Comparison of ENCODE assay signal across 8 mouse cellular contexts in the genomic region with DNA sequence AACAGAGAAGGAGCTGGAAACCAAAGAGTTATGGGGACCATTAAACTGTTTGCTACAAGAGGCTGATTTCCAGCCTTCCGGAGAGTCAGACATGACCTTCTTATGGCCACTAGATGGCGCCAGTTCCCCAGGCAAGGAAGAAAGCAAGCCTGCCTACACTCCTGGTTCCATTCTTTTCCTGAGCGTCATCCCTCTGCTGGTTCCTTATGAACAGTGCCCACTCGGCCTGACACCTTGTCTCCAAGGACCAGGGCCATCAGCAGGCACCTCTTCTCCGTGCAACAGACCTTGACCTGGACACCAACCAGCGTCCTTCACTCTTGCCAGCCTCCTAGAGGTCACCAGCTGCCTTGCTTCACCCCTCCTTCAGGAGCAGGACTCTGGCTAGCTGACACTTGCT. TPM values are rescaled to one million over a fixed set of nuclear protein-coding genes. Genes with fewer than 3 reads are reported as not detected.
DNase-seq lines count a peak whose midpoint lies in the region; ATAC-seq and TF ChIP-seq lines count a peak whose summit lies in the region.

No protein-coding gene starts in this region.

- peak; percentile 99 for TF ChIP-seq CTCF in heart, adult 2 months (IDR thresholded peaks at IDR 0.05)
- peak; percentile 96 for TF ChIP-seq CTCF in small intestine, adult 2 months (IDR thresholded peaks at IDR 0.05; ENCODE audit: extremely low read depth, insufficient read length, insufficient replicate concordance, low read depth, low read length)

- intact Hi-C loops in heart, adult 2 months (cut with DNase I), result loop anchor here (1.0 to 10.0 kb wide), 5 partner anchors 115 to 404 kb away; no protein-coding TSS in a partner anchor
- intact Hi-C loops in heart, postnatal 25 days (cut with DNase I), result loop anchor here (1.0 to 10.0 kb wide), 4 partner anchors 115 to 404 kb away; a partner anchor contains a TSS

- peak; percentile 70 for ATAC-seq in megakaryocyte-erythroid progenitor cell, adult 5-6 weeks (replicated peaks; ENCODE audit: low FRiP score, low TSS enrichment, poor library complexity, severe bottlenecking)

- peaks cover 1% of the 10 kb centered on the region; the same call in 1 of the 2 replicates for H3K4me1 ChIP-seq in heart, adult 2 months (ENCODE audit: control insufficient read depth, insufficient read depth, low read length)
- H3K4me1 ChIP-seq in small intestine, adult 2 months (ENCODE audit: control insufficient read depth, insufficient read depth, insufficient read length, low read length), result no peaks in the 10 kb centered on the region; the same call in 1 of the 2 replicates

- peaks cover 17% of the 10 kb centered on the region for H3K27me3 ChIP-seq in heart, adult 2 months (ENCODE audit: control insufficient read depth, insufficient read depth, low read length)
- H3K27me3 ChIP-seq in small intestine, adult 2 months (ENCODE audit: control insufficient read depth, insufficient read depth, low read length), result peaks cover 38% of the 10 kb centered on the region

- peak; percentile 66 to 67 for DNase-seq in heart, adult 2 months
- DNase-seq in heart, postnatal 25 days (ENCODE audit: low spot score), result no peak
- peak; percentile 63 for DNase-seq in cerebellum, adult 9-11 months
- DNase-seq in frontal cortex, postnatal 14 days (ENCODE audit: low spot score in 2 of 2), result peak; percentile 33 to 55
- peak; percentile 85 for DNase-seq in induced T-regulatory cell, adult 2 months (ENCODE audit: low read depth)
- DNase-seq in left cerebral cortex, adult 8-10 months (ENCODE audit: low spot score in 2 of 2), result peak; percentile 34 to 45

- TF ChIP-seq POLR2A in heart, adult 2 months (IDR thresholded peaks at IDR 0.05; ENCODE audit: insufficient read depth, low read depth, low read length), result no peak
- TF ChIP-seq POLR2A in small intestine, adult 2 months (IDR thresholded peaks at IDR 0.05; ENCODE audit: low read depth, low read length), result no peak

- H3K27ac ChIP-seq in heart, adult 2 months, result no peak overlapping the region
- no peak overlapping the region for H3K27ac ChIP-seq in small intestine, adult 2 months (ENCODE audit: insufficient read depth, low read depth, low read length)

- H3K36me3 ChIP-seq in heart, adult 2 months (ENCODE audit: control insufficient read depth, insufficient read depth, low read length), result no peaks in the 10 kb centered on the region
- H3K36me3 ChIP-seq in small intestine, adult 2 months (ENCODE audit: control insufficient read depth, insufficient read depth, low read length), result no peaks in the 10 kb centered on the region

- H3K9ac ChIP-seq in heart, adult 2 months (ENCODE audit: low read depth, low read length), result no peak overlapping the region

- 4% methylated on average over 6 of the region's 6 CpGs for WGBS in heart, adult 2 months
- WGBS in small intestine, adult 2 months, result 2% methylated on average over 6 of the region's 6 CpGs

- H3K4me3 ChIP-seq in heart, adult 2 months, result no peak overlapping the region
- no peak overlapping the region for H3K4me3 ChIP-seq in small intestine, adult 2 months (ENCODE audit: low read depth, low read length)

- H3K79me2 ChIP-seq in heart, adult 2 months (replicated peaks; ENCODE audit: control insufficient read depth, insufficient read depth, low read length), result no peaks in the 10 kb centered on the region

- peak; percentile 87; the same call in 1 of the 2 replicates for TF ChIP-seq EP300 in heart, adult 2 months (IDR thresholded peaks at IDR 0.05; ENCODE audit: insufficient read depth, low read depth, low read length)

RNA-seq across cellular contexts. Expression of a gene that starts 2.9 kb away (rescaled TPM):
- not detected for total RNA-seq in heart, adult 2 months (2021)
- polyA plus RNA-seq in heart, adult 2 months (2012; rRNA removed), result not detected in 2 replicates
- total RNA-seq in heart, postnatal 25 days (2021), result not detected
- under 1 TPM in 1 of 4 experiments, not detected in 3; 0.14 TPM for total RNA-seq in left cerebral cortex, adult 8-10 months (2022)
- total RNA-seq in megakaryocyte-erythroid progenitor cell, adult 5-6 weeks (2014; fragmentation: Nextera tagmentation), result not detected in 2 replicates
- total RNA-seq in megakaryocyte-erythroid progenitor cell, adult 5-6 weeks (2017), result not detected in 2 replicates
- polyA plus RNA-seq in small intestine, adult 2 months (2012; rRNA removed), result 0.13 and 0.33 TPM in 2 replicates

RNA-seq across cellular contexts. Expression of a gene that starts 29.0 kb away (rescaled TPM):
- not detected for total RNA-seq in heart, adult 2 months (2021)
- 0.04 TPM in 1 of 2 replicates, not detected in the other for polyA plus RNA-seq in heart, adult 2 months (2012; rRNA removed)
- total RNA-seq in heart, postnatal 25 days (2021), result under 1 TPM in 1 of 2 experiments, not detected in 1; 0.11 TPM
- total RNA-seq in left cerebral cortex, adult 8-10 months (2022), result under 1 TPM in 3 of 4 experiments, not detected in 1; 0.15 to 0.40 (median 0.33) TPM
- not detected in 2 replicates for total RNA-seq in megakaryocyte-erythroid progenitor cell, adult 5-6 weeks (2014; fragmentation: Nextera tagmentation)
- total RNA-seq in megakaryocyte-erythroid progenitor cell, adult 5-6 weeks (2017), result not detected in 2 replicates
- not detected in 2 replicates for polyA plus RNA-seq in small intestine, adult 2 months (2012; rRNA removed)

RNA-seq across cellular contexts. Expression of a gene that starts 40.4 kb away (rescaled TPM):
- total RNA-seq in heart, adult 2 months (2021), result 10 to 100 TPM; 10.4 to 10.6 TPM
- polyA plus RNA-seq in heart, adult 2 months (2012; rRNA removed), result 11.4 and 13.8 TPM in 2 replicates
- total RNA-seq in heart, postnatal 25 days (2021), result 10 to 100 TPM; 10.8 to 11.7 TPM
- 10 to 100 TPM; 15.9 to 22.5 (median 19.6) TPM for total RNA-seq in left cerebral cortex, adult 8-10 months (2022)
- not detected in 2 replicates for total RNA-seq in megakaryocyte-erythroid progenitor cell, adult 5-6 weeks (2014; fragmentation: Nextera tagmentation)
- 0.28 TPM in 1 of 2 replicates, not detected in the other for total RNA-seq in megakaryocyte-erythroid progenitor cell, adult 5-6 weeks (2017)
- polyA plus RNA-seq in small intestine, adult 2 months (2012; rRNA removed), result 91.0 and 156 TPM in 2 replicates

Comparison
In these comparisons a context has a peak if more than half of its experiments do, and no peak if none do; other contexts are left out.
1. RNA of a gene that starts 40.4 kb away (total RNA-seq): 15.9 to 22.5 TPM in left cerebral cortex, adult 8-10 months, 10.8 to 11.7 TPM in heart, postnatal 25 days and 10.4 to 10.6 TPM in heart, adult 2 months; 0.28 TPM in megakaryocyte-erythroid progenitor cell, adult 5-6 weeks; every median in the first group is over 4 times any median in the second.